Mouse (Mus musculus) megakaryocyte, embryonic 14.5 days (primary cell): ENCODE results near the gene Capza2. TPM values are rescaled to one million over a fixed set of nuclear protein-coding genes. Genes with fewer than 3 reads are reported as not detected.
"Not testable (repeated sequence)": the region's sequence is repeated elsewhere in the genome, so short reads cannot be mapped to it uniquely, and the experiment has no call there.

Experiments used
- H3K27me3 ChIP-seq: replicated peaks from 2 replicates; pipeline ENCODE3; 2012; ENCODE audit warnings: inconsistent platforms
- H3K36me3 ChIP-seq: replicated peaks from 2 replicates; pipeline ENCODE3; 2012; ENCODE audit warnings: low read length, inconsistent platforms, mixed read lengths
- H3K4me1 ChIP-seq: 2 replicates; pipeline ENCODE4 v1.6.1; 2012; ENCODE audit warnings: inconsistent platforms
- H3K4me3 ChIP-seq: replicated peaks from 2 replicates; pipeline ENCODE3; 2012; ENCODE audit warnings: moderate library complexity, mild to moderate bottlenecking, inconsistent platforms
- H3K9me3 ChIP-seq: 2 replicates; pipeline ENCODE4 v1.6.1; 2012; ENCODE audit warnings: inconsistent platforms
- FLI1 ChIP-seq: IDR thresholded peaks from 2 replicates; pipeline ENCODE4 v1.6.1; 2012; ENCODE audit warnings: low read length, inconsistent platforms, mixed read lengths
- GATA1 ChIP-seq: IDR thresholded peaks from 3 replicates; pipeline ENCODE4 v1.6.1; 2012; ENCODE audit warnings: mixed read lengths, low read length, inconsistent platforms, borderline replicate concordance
- polyA plus RNA-seq: library from polyadenylated mRNA; stranded (reverse); fragments of >175 nt; gene quantifications from 2 replicates; pipeline ENCODE4 v1.2.3, GENCODE M21; 2012; ENCODE audit warnings: low replicate concordance; ENCODE audit not compliant: insufficient read depth

Capza2 gene
- polyA plus RNA-seq, 1 experiment, result 12.1 TPM

DNA sequence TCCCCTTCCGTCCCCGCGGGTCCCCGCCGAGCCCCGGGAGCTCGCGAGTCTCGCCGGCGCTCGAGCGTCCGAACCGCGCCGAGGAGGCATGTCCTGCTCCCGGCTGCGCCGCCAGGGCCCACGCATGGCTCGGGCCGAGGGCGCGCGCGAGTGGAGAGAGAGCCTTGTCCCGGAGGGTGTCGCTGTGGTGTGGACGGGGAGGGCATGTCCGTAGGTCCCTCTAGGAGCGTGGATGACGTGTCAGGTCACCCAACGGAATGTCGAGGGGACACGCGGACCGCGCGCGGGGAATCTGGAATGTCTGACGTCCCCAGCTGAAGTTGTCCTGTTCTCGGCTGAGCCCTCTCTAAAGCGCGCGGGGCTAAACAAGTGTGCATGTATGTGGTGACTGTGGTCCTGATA is 58.5 kb downstream of the Capza2 start:
- Histone ChIP-seq H3K36me3 (peaks cover 10% of the 10 kb centered on the region), H3K4me3 (peak overlapping the region; percentile 99), H3K4me1 (peaks cover 29% of the 10 kb centered on the region), H3K9me3 (no peaks in the 10 kb centered on the region), H3K27me3 (no peaks in the 10 kb centered on the region)
- TF ChIP-seq GATA1, result no peak
- TF ChIP-seq FLI1, result no peak

DNA sequence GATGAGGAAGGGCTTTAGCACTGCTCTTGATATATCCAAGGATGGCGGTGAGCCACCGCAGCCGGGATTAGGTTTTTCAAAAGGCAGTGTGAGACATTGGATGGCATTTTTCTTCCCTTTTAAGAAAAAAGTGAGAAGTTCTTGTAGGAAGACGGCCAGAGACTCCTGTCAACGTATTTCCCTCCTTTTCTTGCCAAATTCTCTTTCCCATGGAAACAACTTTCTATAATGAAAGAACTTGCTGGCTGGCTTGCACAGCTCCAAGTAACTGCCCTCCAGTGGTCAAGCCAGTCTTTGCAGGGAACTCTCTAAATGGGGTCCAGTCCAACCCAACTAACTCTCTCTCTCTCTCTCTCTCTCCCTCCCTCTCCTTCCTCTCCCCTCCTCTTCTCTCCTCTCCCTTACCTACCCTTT is 60.3 kb downstream of the Capza2 start:
- Histone ChIP-seq H3K36me3 (peaks cover 16% of the 10 kb centered on the region), H3K9me3 (no peaks in the 10 kb centered on the region), H3K4me3 (no peak overlapping the region), H3K4me1 (peaks cover 35% of the 10 kb centered on the region), H3K27me3 (no peaks in the 10 kb centered on the region)
- TF ChIP-seq FLI1, result no peak
- no peak for TF ChIP-seq GATA1

DNA sequence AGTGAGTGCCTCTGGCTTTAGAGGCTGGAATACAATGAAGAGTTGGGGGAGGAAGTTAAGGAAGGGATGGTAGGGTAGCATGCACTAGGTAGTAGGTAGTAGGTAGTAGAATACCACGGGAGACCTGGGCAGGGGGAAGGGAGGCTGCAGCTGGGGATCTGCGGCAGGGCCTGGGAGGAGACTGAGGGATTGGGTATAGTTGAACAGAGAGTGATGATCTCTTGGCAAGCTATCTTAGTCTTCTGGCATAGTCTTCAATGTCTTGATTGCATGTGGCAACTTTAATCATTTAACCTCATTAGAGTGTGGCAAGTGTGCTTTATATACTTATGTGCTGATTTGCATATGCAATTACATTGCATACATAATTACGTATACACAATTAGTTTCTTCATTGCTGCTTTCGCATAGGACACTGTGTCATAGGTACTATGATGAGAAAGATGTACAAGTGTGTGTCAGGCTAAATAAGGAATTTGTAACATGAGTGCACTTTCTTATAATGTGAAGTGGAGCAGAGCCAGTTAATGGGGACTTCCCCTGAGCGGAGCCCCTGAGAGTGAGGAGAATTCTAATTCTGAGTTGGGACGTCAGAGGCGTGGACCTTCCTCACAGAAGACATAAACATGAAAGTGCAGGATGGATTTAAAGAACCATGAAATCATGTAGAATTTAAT is 65.0 kb downstream of the Capza2 start:
- H3K9me3 ChIP-seq, result no peaks in the 10 kb centered on the region
- H3K36me3 ChIP-seq, result peaks cover 16% of the 10 kb centered on the region
- TF ChIP-seq FLI1 (no peak), GATA1 (no peak)
- no peaks in the 10 kb centered on the region for H3K27me3 ChIP-seq
- peaks cover 16% of the 10 kb centered on the region for H3K4me1 ChIP-seq
- H3K4me3 ChIP-seq, result no peak overlapping the region

DNA sequence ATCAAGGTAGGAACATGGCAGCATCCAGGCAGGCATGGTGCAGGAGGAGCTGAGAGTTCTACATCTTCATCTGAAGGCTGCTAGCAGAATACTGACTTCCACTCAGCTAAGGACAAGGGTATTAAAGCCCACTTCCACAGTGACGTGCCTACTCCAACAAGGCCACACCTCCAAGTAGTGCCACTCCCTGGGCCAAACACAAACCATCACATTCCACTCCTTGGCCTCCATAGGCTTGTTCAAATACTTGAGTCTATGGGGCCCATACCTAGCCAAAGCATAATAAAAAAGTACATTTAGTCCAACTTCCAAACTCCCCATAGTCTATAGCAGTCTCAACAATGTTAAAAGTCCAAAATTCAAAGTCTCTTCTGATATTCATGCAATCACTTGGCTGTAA is 68.0 kb downstream of the Capza2 start:
- H3K9me3 ChIP-seq, H3K4me3 ChIP-seq, H3K4me1 ChIP-seq, H3K36me3 ChIP-seq, H3K27me3 ChIP-seq: not testable (repeated sequence)

DNA sequence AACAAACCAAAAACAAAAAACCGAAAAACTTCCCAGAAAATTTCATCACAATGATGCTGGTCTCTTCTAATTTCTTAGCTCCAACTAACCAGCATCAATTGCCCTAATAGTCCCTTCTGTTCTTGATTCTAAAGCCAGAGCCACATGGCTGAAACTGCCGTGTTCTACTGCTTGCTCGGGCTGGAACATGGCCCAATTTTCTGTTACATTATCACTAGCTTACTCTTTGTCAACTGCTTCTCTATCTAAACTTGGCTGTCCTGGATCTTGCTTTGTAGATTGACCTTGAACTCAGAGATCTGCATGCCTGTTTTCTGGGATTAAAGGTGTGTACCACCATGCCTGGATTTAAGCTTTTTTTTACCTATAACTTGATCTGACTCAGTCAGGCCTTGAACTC is 69.9 kb downstream of the Capza2 start:
- H3K27me3 ChIP-seq, result no peaks in the 10 kb centered on the region
- H3K4me1 ChIP-seq, result peaks cover 4% of the 10 kb centered on the region
- no peak overlapping the region for H3K4me3 ChIP-seq
- peaks cover 3% of the 10 kb centered on the region; the same call in 1 of the 2 replicates for H3K9me3 ChIP-seq
- peaks cover 3% of the 10 kb centered on the region for H3K36me3 ChIP-seq
- TF ChIP-seq FLI1, result no peak
- TF ChIP-seq GATA1, result no peak

Other genes starting within 250 kb of the Capza2 start
- not detected in 2 replicates for gene Met, start 172.4 kb upstream of the Capza2 start, polyA plus RNA-seq
- gene St7, start 56.7 kb downstream of the Capza2 start, polyA plus RNA-seq, result 6.3 and 7.1 TPM in 2 replicates